Mouse (Mus musculus): ENCODE results near the gene Dnajc14. TPM values are rescaled to one million over a fixed set of nuclear protein-coding genes. Genes with fewer than 3 reads are reported as not detected.
A peak's percentile ranks its signal among the peaks of the same experiment; 100 is the strongest.

The Dnajc14 gene
- 29.7 and 34.6 TPM in 2 replicates for total RNA-seq (2017)

DNA sequence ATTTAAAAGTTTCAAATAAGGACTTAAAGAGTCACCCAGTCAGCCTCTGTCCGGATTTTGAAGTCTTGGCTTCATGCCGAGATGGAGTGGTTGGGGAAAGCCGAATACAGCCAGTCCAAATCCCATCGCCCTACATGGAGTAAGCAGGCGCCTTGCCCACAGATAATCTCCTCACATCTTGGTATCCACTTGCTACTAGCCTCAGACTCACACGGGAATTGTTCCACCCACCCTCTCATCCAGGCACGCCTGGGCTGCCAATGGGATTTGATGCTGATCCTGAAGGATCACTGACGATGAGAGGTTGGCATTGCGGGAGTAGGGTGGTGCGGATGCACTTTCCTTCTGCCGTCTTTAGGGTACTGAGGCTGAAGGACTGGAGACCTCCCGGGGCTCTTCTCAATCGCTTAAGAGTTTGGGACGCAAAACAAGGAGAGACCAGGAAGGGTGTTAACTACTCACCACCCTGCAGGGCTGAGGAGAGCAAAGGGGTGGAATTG, at the start of gene Dnajc14:
Gene Dnajc14, plus strand, starts transcription at position 292 of the 500 bp plus-strand sequence.
- ATAC-seq (replicated peaks; ENCODE audit: low read depth, poor library complexity, severe bottlenecking), result no peak

DNA sequence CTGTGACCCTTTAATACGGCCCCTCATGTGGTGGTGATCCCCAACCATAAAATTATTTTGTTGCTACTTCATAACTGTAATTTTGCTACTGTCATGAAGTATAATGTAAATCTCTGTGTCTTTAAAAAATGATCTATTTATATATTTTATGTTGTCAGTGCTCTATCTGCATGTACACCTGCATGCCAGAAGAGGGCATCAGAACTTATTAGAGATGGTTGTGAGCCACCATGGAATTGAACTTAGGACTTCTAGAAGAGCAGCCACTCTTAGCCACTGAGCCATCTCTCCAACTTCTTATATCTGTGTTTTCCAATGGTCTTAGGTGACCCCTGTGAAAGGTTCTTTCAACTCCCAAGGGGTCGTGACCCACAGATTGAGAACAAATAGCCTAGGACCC, 31.0 kb upstream of the Dnajc14 start:
- ATAC-seq (replicated peaks; ENCODE audit: low read depth, poor library complexity, severe bottlenecking), result 0 out of 2 replicates have a peak, but pooled peaks have one; percentile 22

DNA sequence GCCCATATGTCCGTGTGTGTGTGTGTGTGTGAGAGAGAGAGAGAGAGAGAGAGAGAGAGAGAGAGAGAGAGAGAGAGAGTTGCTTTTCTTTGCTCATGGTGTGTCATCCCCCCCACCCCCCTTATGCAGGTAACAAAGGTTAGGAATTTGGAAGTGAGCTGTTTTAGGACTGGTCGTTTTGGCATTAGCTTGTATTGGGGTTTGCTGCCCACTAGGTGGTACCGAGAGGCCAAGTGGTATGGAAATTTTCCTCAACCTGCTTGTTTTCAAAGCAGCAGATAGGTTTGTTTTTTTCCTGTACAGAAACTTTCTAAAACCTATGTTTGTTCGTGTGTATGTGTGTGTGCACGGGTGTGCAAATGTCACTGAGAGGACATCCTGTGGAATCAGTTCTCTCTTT, 30.2 kb upstream of the Dnajc14 start:
- peak; percentile 80 for ATAC-seq (replicated peaks; ENCODE audit: low read depth, poor library complexity, severe bottlenecking)

DNA sequence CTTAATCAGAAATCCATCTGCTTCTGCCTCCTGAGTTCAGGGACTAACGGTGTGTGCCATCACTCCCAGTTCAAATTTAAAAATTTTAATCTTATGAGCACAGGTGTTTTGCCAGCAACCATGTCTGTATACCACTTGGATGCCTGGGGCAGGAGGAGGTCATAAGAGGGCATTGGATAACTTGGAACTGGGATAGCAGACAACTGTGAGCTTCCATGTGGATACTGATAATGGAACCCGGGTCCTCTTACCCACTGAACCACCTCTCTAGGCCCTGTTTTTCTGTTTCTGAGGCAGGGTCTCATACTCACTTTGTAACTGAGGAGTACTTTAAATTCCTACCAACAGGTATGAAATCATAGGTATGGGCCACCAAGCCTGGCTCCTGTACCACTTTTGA, 25.4 kb upstream of the Dnajc14 start:
- ATAC-seq (replicated peaks; ENCODE audit: low read depth, poor library complexity, severe bottlenecking), result no peak

DNA sequence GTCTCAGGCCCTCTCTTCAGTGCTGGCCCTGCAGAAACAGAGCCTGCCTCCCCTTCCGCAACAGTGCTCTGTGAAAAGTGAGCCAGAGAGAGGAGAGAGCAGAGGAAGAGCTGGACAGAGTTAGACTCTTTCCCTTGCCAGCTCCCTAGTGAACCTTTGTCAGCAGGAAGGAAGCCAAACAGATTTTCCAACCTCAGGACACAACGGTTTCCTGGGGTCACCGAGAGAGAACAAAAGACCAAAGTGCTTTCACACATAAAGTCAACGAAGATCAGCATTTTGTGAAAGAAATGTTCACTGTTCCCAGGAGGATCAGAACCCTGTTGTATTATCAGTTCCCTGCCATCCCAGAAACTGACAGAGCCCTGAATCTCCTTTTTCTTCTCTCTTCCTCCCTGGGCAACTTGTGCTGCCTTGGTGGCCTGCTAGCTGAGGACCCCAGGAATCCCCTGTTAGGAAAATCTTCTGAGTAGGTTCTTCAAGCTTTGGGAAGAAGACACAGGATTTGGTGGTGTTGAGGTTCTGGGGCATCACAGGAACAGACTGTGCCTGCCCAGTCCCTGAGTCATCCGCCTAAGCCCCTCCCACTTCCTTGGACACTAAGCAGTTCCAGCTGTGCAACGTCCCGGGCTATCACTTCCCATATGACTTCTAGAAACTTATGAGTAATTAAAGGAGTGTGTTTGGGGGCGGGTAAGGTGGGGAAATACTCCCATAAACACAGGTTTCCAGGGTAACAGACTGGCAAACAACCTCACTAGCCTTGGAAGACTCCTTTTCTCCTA, 24.7 kb upstream of the Dnajc14 start:
- peak; percentile 92 for ATAC-seq (replicated peaks; ENCODE audit: low read depth, poor library complexity, severe bottlenecking)

DNA sequence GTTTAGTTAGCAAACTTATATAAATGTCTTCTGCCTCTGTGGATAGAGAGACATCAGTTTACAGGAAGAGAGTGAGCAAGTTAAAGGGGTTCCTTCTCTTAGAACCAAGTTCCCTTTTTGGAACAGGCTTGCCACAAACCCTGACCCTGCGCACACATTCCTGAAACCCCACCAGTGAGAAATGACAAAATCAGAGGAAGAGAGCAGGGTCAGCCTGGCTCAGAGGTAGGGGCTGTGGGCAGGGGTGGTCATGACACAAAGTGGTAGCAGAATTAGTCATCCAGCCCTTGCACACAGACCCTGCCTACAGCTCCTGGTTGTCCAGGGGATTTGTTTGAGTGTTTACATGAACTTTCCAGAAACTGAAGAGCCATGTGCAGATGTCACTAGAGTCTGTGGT, 23.7 kb upstream of the Dnajc14 start:
- ATAC-seq (replicated peaks; ENCODE audit: low read depth, poor library complexity, severe bottlenecking), result peak; percentile 79

DNA sequence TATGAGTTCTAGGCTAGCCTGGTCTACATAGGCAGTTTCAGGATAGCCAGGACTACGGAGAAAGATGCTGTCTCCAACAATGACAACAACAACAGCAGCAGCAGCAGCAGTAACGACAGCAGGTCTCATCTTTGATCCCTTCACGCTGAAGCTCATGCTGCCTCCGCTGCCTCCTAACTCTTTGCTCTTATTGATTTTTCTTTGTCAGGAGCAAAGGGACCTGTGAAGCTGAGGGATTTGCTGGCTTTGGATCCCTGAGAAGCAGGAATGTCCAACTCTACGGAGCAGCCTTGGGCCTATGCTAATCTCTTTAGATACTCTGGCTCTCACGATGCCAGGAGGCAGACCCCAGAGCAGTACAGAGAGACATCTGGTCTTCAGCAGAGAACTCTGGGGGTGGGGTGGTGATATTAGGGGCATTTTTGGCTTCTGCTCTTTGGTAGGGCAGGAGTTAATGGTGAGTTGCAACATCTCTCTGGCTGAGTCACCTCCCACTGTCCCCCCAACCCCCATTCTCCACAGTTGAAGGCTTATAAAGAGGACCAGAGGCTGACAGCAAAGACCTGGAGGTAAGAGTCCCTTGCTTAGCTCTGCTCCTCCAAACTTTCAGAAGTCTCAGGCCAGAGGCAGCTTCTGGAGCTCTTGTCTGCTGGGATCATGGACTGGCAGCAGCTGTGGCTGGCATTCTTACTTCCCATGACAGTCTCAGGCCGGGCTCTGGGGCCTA, 13.3 kb upstream of the Dnajc14 start, which contains the start of gene Mmp19:
Gene Mmp19, plus strand, starts transcription at position 513 of the 727 bp plus-strand sequence.
- ATAC-seq (replicated peaks; ENCODE audit: low read depth, poor library complexity, severe bottlenecking), result 0 out of 2 replicates have a peak, but pooled peaks have one; percentile 47

DNA sequence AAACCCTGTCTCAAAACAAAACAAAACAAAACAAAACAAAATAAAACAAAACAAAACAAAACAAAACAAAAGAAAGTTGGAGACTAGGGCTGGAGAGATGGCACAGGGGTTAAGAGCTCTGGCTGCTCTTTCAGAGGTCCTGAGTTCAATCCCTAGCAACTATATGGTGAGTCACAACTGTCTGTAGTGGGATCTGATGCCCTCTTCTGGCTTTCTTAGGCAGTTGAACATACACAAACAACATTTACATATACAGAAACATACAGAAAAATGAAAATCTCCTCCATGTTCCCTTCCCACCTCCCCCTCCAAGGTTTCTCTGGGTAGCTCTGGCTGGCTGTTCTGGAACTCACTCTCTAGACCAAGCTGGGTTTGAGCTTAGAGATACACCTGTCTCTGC, 11.8 kb upstream of the Dnajc14 start:
- no peak for ATAC-seq (replicated peaks; ENCODE audit: low read depth, poor library complexity, severe bottlenecking)

DNA sequence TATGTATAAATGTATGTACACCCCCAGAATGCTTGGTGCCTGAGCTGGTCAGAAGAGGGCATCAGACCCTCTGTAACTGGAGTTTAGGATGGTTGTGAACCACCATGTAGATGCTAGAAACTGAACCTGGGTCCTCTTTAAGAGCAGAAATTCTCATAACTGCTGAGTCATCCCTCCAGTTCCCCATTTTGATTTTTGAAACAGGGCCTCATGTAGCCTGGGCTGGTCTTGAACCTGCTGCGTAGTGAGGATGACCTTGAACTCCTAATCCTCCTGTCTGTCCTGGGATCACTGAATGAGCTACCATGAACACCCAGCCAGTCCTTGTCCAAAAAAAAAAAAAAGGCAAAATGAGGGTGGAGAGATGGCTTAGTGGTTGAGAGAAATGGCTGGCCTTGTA, 10.6 kb upstream of the Dnajc14 start:
- ATAC-seq (replicated peaks; ENCODE audit: low read depth, poor library complexity, severe bottlenecking), result no peak

DNA sequence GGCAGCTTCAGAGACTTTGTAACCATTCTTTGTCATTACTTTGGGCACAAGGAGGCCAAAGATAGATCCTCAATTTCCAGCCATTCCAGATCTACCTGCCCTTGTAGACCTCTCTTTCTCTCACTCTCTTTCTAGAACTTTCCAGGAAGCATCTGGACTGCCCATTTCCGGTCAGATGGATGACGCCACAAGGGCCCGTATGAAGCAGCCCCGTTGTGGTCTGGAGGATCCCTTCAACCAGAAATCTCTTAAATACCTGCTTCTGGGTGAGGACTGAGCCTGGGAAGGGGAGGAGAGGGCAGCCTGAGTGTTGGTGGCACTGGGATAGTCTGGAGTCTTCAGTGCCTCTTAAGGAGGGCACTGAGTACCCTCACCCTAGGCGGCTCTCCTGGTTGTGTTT, 9.5 kb upstream of the Dnajc14 start:
- ATAC-seq (replicated peaks; ENCODE audit: low read depth, poor library complexity, severe bottlenecking), result peak; percentile 21; the same call in 1 of the 2 replicates

DNA sequence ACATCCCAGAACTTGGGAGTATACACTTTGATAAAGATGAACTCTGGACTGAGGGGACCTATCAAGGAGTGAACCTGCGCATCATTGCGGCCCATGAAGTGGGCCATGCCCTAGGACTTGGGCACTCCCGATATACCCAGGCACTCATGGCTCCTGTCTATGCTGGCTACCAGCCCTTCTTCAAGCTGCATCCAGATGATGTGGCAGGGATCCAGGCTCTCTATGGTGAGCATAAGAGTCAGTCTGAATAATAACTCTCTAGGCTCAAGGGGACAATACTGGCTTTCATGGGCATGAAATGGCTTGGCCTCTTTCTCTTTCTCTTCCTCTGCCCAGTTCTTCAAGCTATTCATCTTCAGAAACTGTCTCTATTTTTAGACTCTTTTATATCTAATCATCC, 8.3 kb upstream of the Dnajc14 start:
- ATAC-seq (replicated peaks; ENCODE audit: low read depth, poor library complexity, severe bottlenecking), result no peak

DNA sequence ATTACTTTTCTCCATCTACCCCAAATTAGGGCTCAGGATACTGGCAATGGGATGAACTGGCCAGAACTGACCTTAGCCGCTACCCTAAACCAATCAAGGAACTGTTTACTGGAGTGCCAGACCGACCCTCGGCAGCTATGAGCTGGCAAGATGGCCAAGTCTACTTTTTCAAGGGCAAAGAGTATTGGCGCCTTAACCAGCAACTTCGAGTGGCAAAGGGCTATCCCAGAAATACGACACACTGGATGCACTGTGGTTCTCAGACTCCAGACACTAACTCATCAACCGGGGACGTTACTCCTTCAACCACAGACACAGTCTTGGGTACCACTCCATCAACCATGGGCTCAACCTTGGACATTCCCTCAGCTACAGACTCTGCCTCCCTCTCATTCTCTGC, 5.2 kb upstream of the Dnajc14 start:
- no peak for ATAC-seq (replicated peaks; ENCODE audit: low read depth, poor library complexity, severe bottlenecking)

DNA sequence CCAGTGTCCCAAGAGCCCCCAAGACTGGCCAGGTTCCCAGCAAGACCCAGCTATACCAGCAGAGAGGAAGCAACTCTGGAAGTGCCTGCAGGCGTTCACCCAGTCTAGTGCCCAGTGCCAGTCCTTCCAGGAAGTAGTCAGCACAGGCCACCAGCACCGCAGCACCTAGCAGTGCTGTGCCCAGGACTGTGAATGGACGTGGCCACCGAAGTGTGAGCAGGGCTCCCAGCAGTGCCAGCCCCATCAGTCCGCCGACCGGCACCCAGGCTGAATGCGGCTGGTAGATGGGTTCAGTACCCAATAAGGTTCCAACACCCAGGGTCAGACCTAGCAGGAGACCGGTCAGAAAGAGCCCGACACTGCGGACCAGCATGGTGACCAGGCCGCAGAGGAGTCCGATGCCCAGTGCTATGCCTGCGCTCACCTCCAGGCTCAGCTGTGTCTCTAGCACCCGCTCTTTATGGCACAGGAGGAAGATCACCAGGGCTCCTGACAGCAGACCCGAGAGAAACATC, 1.8 kb upstream of the Dnajc14 start:
- ATAC-seq (replicated peaks; ENCODE audit: low read depth, poor library complexity, severe bottlenecking), result no peak

DNA sequence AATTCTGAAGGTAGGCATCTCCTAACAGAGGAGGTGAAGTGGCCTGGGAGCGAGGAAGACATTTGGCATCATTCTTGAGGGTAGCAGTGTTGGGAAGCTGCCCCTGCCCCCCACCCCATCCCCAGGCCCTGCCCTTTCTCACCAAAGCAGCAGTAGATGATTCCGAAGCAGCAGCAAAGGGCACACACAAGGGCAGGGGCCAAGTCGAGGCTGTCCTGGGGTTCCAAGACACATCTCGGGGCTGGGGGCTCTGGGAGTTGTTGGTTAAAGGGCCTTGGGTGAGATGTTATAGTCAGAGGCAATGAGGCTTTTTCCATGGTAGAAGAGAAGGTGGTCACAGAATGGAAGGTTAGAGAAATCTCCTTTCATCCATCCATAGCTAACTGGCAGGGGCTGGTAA, 906 bp upstream of the Dnajc14 start:
- ATAC-seq (replicated peaks; ENCODE audit: low read depth, poor library complexity, severe bottlenecking), result no peak

DNA sequence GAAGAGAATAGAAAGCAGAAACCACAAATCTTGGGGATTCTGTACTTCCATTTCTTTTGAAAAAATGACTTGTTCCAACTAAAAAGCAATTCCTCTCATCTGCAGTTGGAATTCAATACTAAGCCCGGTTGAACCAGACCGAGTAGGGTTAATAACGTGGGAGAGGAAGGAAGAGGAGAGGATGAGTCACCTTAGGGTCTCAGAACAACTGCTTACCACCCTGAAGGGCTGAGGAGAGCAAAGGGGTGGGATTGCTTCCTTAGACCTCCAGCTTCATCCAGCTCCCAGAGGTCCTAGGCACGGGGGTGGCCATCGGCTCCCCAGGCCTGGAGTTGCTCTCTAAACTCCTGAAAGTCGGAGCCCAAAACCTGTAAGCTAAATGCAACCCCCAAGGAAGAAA, 501 bp upstream of the Dnajc14 start:
- ATAC-seq (replicated peaks; ENCODE audit: low read depth, poor library complexity, severe bottlenecking), result no peak

DNA sequence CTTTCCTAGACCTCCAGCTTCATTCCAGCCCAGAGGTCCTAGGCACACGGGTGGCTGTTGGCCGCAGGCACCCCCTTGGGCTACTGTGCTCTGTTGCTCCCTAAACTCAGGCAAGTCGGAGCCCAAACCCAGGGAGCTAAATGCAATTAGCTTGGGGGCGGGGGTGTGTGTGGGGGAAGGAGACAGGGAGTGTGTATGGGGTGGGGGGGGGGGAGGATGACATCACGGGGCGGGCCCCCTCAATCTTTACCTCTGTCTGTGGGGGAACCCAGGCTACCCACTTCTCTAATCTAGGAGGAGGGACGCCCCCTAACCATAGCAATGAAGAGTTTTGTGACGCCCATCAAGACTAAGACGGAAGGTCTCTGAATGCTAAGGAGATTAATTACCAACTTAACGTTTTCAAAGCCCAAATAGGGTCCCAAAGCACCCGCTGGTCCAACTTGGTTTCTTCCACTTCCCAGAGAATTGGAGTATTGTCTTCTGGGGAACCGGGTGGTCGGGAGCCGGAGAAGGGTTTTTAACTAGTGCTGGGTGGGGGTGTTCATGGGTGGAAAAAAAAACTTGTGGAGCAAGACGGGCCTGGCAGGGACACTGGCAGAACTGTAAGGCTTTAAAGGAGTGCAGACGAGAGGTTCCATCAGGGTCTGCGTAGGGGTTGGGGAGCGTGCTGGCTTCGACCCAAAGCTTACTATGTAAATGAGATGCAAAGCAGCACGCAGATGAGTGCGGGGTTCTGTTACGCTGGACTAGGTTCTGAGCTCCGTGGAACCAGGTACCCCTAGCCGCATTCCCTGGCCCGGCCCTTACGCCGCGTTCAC, 619 bp downstream of the Dnajc14 start, which contains the start of gene Tmem198b:
Gene Tmem198b, minus strand, starts transcription at position 100 of the 821 bp plus-strand sequence.
- peak; percentile 27 for ATAC-seq (replicated peaks; ENCODE audit: low read depth, poor library complexity, severe bottlenecking)

DNA sequence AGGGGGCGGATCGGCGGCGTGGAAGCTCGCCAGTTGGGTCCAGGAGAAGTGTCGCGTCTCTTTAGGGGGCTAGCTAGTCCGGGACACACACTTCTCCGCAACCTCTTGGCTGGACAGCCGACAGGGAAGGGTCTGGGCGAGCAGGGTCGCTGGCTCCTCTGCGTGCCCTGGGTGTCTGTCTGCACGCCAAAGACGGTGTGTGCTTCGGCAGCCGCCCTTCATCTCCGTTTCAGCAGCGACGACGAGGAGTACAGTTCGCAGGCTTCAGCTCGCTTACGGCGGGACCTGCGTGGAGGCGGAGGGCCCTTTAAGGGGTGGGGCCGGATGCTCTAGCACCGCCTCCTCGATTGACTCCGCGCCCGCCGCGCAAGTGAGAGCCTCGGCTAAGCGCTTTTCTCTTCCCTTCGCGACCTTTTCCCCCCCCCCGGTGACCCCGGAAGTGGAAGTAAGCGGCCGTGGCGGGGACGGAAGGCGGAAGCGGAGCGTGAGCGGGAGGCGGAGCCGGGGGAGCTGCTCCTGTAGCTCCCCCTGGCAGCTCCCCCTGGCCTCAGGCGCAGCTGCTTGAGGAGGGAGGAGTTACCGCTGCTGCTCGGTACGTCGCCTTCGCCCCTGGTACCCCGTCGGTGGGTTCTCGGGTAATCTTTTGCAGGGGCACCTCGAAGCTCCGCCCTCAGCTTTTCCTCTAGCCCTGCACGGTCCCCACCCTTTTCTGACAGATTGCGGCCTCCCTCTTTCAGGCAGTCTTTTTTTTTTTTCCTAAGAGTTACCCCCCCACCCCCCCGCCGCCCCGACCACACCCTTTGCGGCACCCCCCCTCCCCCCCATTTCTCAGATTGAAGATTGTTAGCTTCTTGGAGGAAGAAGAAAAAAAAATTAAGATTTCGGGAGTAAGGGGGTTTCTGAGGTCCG, 1.5 kb downstream of the Dnajc14 start:
- peak; percentile 82 for ATAC-seq (replicated peaks; ENCODE audit: low read depth, poor library complexity, severe bottlenecking)

DNA sequence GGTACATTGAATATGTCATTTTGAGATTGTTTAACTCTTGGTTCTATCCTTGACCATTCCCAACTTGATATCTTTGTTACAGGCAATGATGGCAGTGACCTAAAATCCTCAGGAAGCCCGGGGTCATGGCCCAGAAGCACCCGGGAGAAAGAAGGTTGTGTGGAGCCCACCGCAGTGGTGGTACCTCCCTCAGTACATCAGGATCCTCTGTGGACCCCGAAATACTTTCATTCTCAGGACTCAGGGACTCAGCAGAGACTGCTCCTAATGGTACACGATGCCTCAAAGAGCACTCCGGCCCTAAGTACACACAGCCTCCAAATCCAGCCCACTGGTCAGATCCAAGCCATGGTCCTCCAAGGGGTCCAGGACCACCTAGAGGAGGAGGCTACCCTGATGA, 2.2 kb downstream of the Dnajc14 start:
- no peak for ATAC-seq (replicated peaks; ENCODE audit: low read depth, poor library complexity, severe bottlenecking)

DNA sequence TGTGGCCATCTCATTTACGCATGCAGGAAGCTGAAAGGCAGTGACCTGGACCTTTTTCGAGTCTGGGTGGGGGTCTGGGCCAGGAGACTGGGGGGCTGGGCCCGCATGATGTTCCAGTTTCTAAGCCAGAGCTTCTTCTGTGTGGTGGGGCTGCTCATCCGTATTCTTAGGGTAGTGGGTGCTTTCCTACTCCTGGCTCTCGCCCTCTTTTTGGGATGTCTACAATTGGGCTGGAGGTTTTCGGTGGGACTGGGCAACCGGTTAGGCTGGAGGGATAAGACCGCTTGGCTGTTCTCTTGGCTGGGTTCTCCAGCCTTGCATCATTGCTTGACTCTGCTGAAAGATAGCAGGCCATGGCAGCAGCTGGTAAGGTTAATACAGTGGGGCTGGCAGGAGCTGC, 3.2 kb downstream of the Dnajc14 start:
- no peak for ATAC-seq (replicated peaks; ENCODE audit: low read depth, poor library complexity, severe bottlenecking)

Measured in common myeloid progenitor, adult 5-6 weeks (primary cell).